18 mouse cellular contexts compared by ENCODE assay signal in genomic region chr13:34051692-34052091, GRCm38 (mm10). TPM values are rescaled to one million over a fixed set of nuclear protein-coding genes. Genes with fewer than 3 reads are reported as not detected.
DNase-seq lines count a peak whose midpoint lies in the region; ATAC-seq lines count a peak whose summit lies in the region.
"Had no signal": no experiment of that assay in that cellular context is flagged by ENCODE, and none has a peak within 500 bp of the region (broad histone marks: within the 10 kb centered on the region; RNA-seq: fewer than 3 reads in every experiment).

No protein-coding gene starts in this region.

- ATAC-seq in common myeloid progenitor, adult 5-6 weeks (replicated peaks; ENCODE audit: low read depth, poor library complexity, severe bottlenecking) = peak; percentile 89
- ATAC-seq in monocyte, adult 5-6 weeks (replicated peaks; ENCODE audit: insufficient number of reproducible peaks, low FRiP score, low TSS enrichment, poor library complexity, severe bottlenecking) = peak; percentile 59
- ATAC-seq: forebrain, embryonic 15.5 days; hindbrain, embryonic 16.5 days; intestine, embryonic 16.5 days had no signal

- intact Hi-C loops in heart, postnatal 25 days (cut with DNase I) = no loop called here

- peak; percentile 93 for DNase-seq in heart, adult 11 months
- DNase-seq in heart, postnatal 25 days (ENCODE audit: low spot score) = no peak
- DNase-seq in A20 (ENCODE audit: low read depth, low spot score) = peak; percentile 71
- DNase-seq in gastrocnemius, postnatal 10 days = no peak
- DNase-seq in adrenal gland, adult (ENCODE audit: inconsistent age in 2 of 2, low spot score in 1 of 2) = no peak
- no peak for DNase-seq in kidney, postnatal 36 days
- DNase-seq: adrenal gland, adult 2 months; cerebellum, postnatal 10 days; heart, postnatal 4 days; liver, embryonic 13.5 days; lung, postnatal 10 days; right cerebral cortex, postnatal 25 days; thymus, postnatal 14 days had no signal

RNA-seq across cellular contexts. Expression of gene Bphl, which starts 14.3 kb away (rescaled TPM):
- total RNA-seq in heart, postnatal 25 days (2021) = 10 to 100 TPM; 34.8 to 39.7 TPM
- 25.9 and 51.3 TPM in 2 replicates for total RNA-seq in common myeloid progenitor, adult 5-6 weeks (2017)
- total RNA-seq in monocyte, adult 5-6 weeks (2017) = 3.4 to 10.3 TPM (median 10.2 TPM) in 3 replicates
- 10 to 100 TPM; 21.3 to 26.5 TPM for total RNA-seq in gastrocnemius, postnatal 10 days (2021)

RNA-seq across cellular contexts. Expression of gene Tubb2a, which starts 26.1 kb away (rescaled TPM):
- total RNA-seq in heart, postnatal 25 days (2021) = 10 to 100 TPM; 55.0 to 57.4 TPM
- total RNA-seq in common myeloid progenitor, adult 5-6 weeks (2017) = 8.1 and 15.1 TPM in 2 replicates
- total RNA-seq in monocyte, adult 5-6 weeks (2017) = 29.8 to 47.6 TPM (median 39.0 TPM) in 3 replicates
- total RNA-seq in gastrocnemius, postnatal 10 days (2021) = 10 to 100 TPM; 44.4 to 49.4 TPM

RNA-seq across cellular contexts. Expression of gene Serpinb6a, which starts 49.1 kb away (rescaled TPM):
- total RNA-seq in heart, postnatal 25 days (2021) = 100 to 1,000 TPM in 1 of 2 experiments, 10 to 100 TPM in 1; 88.4 to 110 TPM
- 15.1 and 16.4 TPM in 2 replicates for total RNA-seq in common myeloid progenitor, adult 5-6 weeks (2017)
- 73.1 to 121 TPM (median 104 TPM) in 3 replicates for total RNA-seq in monocyte, adult 5-6 weeks (2017)
- 10 to 100 TPM; 68.8 to 77.6 TPM for total RNA-seq in gastrocnemius, postnatal 10 days (2021)

RNA-seq across cellular contexts. Expression of gene Ripk1, which starts 49.5 kb away (rescaled TPM):
- 1 to 10 TPM; 7.9 to 8.2 TPM for total RNA-seq in heart, postnatal 25 days (2021)
- total RNA-seq in common myeloid progenitor, adult 5-6 weeks (2017) = 43.0 and 47.0 TPM in 2 replicates
- 90.4 to 122 TPM (median 115 TPM) in 3 replicates for total RNA-seq in monocyte, adult 5-6 weeks (2017)
- total RNA-seq in gastrocnemius, postnatal 10 days (2021) = 10 to 100 TPM in 1 of 2 experiments, 1 to 10 TPM in 1; 8.5 to 11.2 TPM

Comparison
In these comparisons a context has a peak if more than half of its experiments do, and no peak if none do; other contexts are left out.
1. DNase-seq: peak in heart, adult 11 months (single experiment) and A20 (single experiment); none in heart, postnatal 25 days (single experiment), gastrocnemius, postnatal 10 days (single experiment), adrenal gland, adult (0 of 2) and kidney, postnatal 36 days (0 of 2).